Mouse (Mus musculus) MEL (cell line): Measurements from ENCODE around the gene Soat1.
A peak's percentile ranks its signal among the peaks of the same experiment; 100 is the strongest.

Experiments
- CTCF ChIP-seq, 3 experiments: IDR thresholded peaks in 2 of 3; conservative IDR thresholded peaks in 1 of 3; 2 replicates each; pipeline ENCODE4 v1.5.1; 2011 to 2012; ENCODE audit warnings: low read length in 3 of 3, low read depth in 2 of 3, mild to moderate bottlenecking in 2 of 3, improper control_type of control experiment in 1 of 3, inconsistent platforms in 1 of 3, mixed read lengths in 1 of 3, moderate library complexity in 1 of 3; ENCODE audit not compliant: control insufficient read depth in 1 of 3, insufficient read depth in 1 of 3, poor library complexity in 1 of 3, severe bottlenecking in 1 of 3
- ELF1 ChIP-seq: IDR thresholded peaks from 2 replicates; pipeline ENCODE4 v1.6.1; 2014; ENCODE audit warnings: low read depth, mild to moderate bottlenecking, inconsistent platforms, low read length, improper control_type of control experiment, moderate library complexity

DNA sequence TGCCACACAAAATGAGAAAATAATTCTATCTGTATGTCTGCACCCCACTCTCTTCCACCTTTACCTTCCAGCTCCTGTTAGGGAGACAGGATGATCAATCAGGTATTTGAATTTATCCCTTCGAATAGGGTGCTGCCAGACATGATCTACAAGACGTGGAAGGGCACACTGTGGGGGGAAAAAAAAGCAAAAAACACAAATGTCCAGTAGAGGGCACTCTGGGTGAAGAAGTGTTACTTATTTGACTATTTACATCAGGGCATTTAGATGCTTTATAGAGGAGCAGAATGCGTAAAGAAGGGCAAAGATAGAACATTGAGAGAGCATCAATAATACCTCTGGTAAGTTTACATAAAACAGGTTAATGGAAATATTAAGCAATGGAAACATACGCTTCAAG lies 56.0 kb downstream of the Soat1 start:
- TF ChIP-seq CTCF (IDR thresholded peaks at IDR 0.05 in 2 of 3, conservative IDR thresholded peaks at IDR 0.05 in 1 of 3; ENCODE audit: control insufficient read depth in 1 of 3, insufficient read depth in 1 of 3, low read depth in 2 of 3, low read length in 3 of 3, poor library complexity in 1 of 3, severe bottlenecking in 1 of 3), result peak in 2 of 3 experiments; percentile 51 to 80; a peak in 4 of 6 replicates
- no peak for TF ChIP-seq ELF1
